Mouse (Mus musculus): Measurements from ENCODE around the gene Hsd11b1. TPM values are rescaled to one million over a fixed set of nuclear protein-coding genes. Genes with fewer than 3 reads are reported as not detected.

Hsd11b1 gene
- polyA plus RNA-seq, 1 experiment, result 3.1 TPM

- no peak overlapping the region for H3K4me3 ChIP-seq (ENCODE audit: low read depth, low read length)
- H3K27ac ChIP-seq (ENCODE audit: insufficient read depth, low read depth, low read length), result no peak overlapping the region
- peaks cover 8% of the 10 kb centered on the region for H3K4me1 ChIP-seq (ENCODE audit: control insufficient read depth, insufficient read depth, insufficient read length, low read length)
- H3K27me3 ChIP-seq (ENCODE audit: control insufficient read depth, insufficient read depth, low read length), result no peaks in the 10 kb centered on the region
- no peaks in the 10 kb centered on the region; the same call in 1 of the 2 replicates for H3K36me3 ChIP-seq (ENCODE audit: control insufficient read depth, insufficient read depth, low read length)
- TF ChIP-seq CTCF (IDR thresholded peaks at IDR 0.05; ENCODE audit: extremely low read depth, insufficient read length, insufficient replicate concordance, low read depth, low read length), result no peak
- TF ChIP-seq POLR2A (IDR thresholded peaks at IDR 0.05; ENCODE audit: low read depth, low read length), result no peak
- 74% methylated on average over 3 of the region's 3 CpGs for WGBS
Observed at GRCm38 (mm10) chr1:193194416-193195140, 69.3 kb downstream of the Hsd11b1 start.

DNA sequence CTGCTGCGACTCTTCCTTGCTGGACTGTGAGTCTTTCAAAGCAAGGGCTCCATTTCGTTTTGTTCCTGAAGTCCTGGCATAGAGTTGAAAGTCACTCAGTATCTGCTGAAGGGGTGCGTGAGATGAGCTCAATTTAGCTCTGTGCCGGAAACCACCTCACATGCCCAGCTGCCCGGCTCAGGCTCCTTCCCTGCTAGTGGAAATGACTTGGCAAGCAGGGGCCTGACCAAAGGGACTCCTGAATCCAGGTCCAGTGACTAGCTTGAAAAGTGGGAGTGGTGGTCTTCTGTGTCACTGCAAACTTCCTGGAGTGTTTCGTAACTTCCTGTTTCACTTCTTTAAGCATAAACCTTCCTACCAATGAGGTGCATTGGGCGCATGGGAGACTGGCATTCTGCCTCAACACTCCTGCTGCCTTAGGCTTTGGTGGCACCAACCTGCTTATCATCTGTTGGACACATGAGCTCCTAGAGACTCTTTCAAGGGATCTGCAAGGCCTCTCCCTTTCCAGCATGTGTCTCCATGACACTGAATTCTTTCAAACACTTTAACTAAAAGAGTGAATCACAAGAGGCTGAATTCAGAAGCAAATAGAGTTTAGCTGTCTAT lies 72.1 kb downstream of the Hsd11b1 start:
- Histone ChIP-seq H3K27me3 (ENCODE audit: control insufficient read depth, insufficient read depth, low read length) (no peaks in the 10 kb centered on the region), H3K4me1 (ENCODE audit: control insufficient read depth, insufficient read depth, insufficient read length, low read length) (peaks cover 4% of the 10 kb centered on the region; the same call in 1 of the 2 replicates), H3K36me3 (ENCODE audit: control insufficient read depth, insufficient read depth, low read length) (no peaks in the 10 kb centered on the region; the same call in 1 of the 2 replicates), H3K4me3 (ENCODE audit: low read depth, low read length) (no peak overlapping the region), H3K27ac (ENCODE audit: insufficient read depth, low read depth, low read length) (no peak overlapping the region)
- TF ChIP-seq POLR2A (IDR thresholded peaks at IDR 0.05; ENCODE audit: low read depth, low read length), result no peak
- TF ChIP-seq CTCF (IDR thresholded peaks at IDR 0.05; ENCODE audit: extremely low read depth, insufficient read length, insufficient replicate concordance, low read depth, low read length), result no peak
- 84% methylated on average over 7 of the region's 7 CpGs for WGBS

GRCm38 (mm10) chr1:193189771-193190170 lies 74.1 kb downstream of the Hsd11b1 start:
- TF ChIP-seq POLR2A (IDR thresholded peaks at IDR 0.05; ENCODE audit: low read depth, low read length) (no peak), CTCF (IDR thresholded peaks at IDR 0.05; ENCODE audit: extremely low read depth, insufficient read length, insufficient replicate concordance, low read depth, low read length) (no peak)
- Histone ChIP-seq H3K4me3 (ENCODE audit: low read depth, low read length) (no peak overlapping the region), H3K27me3 (ENCODE audit: control insufficient read depth, insufficient read depth, low read length) (no peaks in the 10 kb centered on the region), H3K36me3 (ENCODE audit: control insufficient read depth, insufficient read depth, low read length) (no peaks in the 10 kb centered on the region; the same call in 1 of the 2 replicates), H3K4me1 (ENCODE audit: control insufficient read depth, insufficient read depth, insufficient read length, low read length) (peaks cover 4% of the 10 kb centered on the region; the same call in 1 of the 2 replicates), H3K27ac (ENCODE audit: insufficient read depth, low read depth, low read length) (peak overlapping the region; percentile 13)
- 51% methylated on average over 3 of the region's 3 CpGs for WGBS

DNA sequence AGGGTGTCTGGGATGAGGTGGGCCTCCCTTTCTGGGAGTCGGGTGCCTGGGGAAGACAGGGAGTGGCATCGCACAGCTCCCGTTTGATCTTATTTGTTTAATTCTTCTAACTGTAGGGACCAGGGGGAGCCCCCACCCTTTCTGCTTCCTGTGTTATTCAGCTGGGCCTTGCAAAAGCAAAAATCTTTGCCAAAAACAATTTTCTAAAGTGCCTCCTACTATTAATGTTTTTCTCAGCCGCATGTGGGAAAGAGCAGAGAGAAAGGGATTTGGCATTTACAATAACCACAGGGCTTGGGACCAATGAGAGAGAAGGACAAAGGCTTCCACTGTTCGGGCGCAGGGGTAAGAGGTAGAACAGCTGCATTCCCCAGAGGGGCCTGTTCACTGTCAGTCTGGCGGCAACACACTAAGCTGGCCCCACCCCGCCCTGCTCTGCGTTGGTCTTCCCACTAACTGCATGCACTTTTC lies 74.7 kb downstream of the Hsd11b1 start:
- H3K4me1 ChIP-seq (ENCODE audit: control insufficient read depth, insufficient read depth, insufficient read length, low read length), result peaks cover 4% of the 10 kb centered on the region; the same call in 1 of the 2 replicates
- H3K27me3 ChIP-seq (ENCODE audit: control insufficient read depth, insufficient read depth, low read length), result no peaks in the 10 kb centered on the region
- H3K4me3 ChIP-seq (ENCODE audit: low read depth, low read length), result no peak overlapping the region
- no peaks in the 10 kb centered on the region; the same call in 1 of the 2 replicates for H3K36me3 ChIP-seq (ENCODE audit: control insufficient read depth, insufficient read depth, low read length)
- TF ChIP-seq POLR2A (IDR thresholded peaks at IDR 0.05; ENCODE audit: low read depth, low read length) (no peak), CTCF (IDR thresholded peaks at IDR 0.05; ENCODE audit: extremely low read depth, insufficient read length, insufficient replicate concordance, low read depth, low read length) (no peak)
- peak overlapping the region; percentile 13 for H3K27ac ChIP-seq (ENCODE audit: insufficient read depth, low read depth, low read length)
- WGBS, result 14% methylated on average over 9 of the region's 9 CpGs

GRCm38 (mm10) chr1:193188257-193188656 lies 75.6 kb downstream of the Hsd11b1 start:
- Histone ChIP-seq H3K27me3 (ENCODE audit: control insufficient read depth, insufficient read depth, low read length) (no peaks in the 10 kb centered on the region), H3K4me1 (ENCODE audit: control insufficient read depth, insufficient read depth, insufficient read length, low read length) (peaks cover 4% of the 10 kb centered on the region; the same call in 1 of the 2 replicates), H3K27ac (ENCODE audit: insufficient read depth, low read depth, low read length) (no peak overlapping the region), H3K36me3 (ENCODE audit: control insufficient read depth, insufficient read depth, low read length) (no peaks in the 10 kb centered on the region; the same call in 1 of the 2 replicates), H3K4me3 (ENCODE audit: low read depth, low read length) (no peak overlapping the region)
- TF ChIP-seq CTCF (IDR thresholded peaks at IDR 0.05; ENCODE audit: extremely low read depth, insufficient read length, insufficient replicate concordance, low read depth, low read length) (no peak), POLR2A (IDR thresholded peaks at IDR 0.05; ENCODE audit: low read depth, low read length) (no peak)
- 39% methylated on average over 6 of the region's 6 CpGs for WGBS

DNA sequence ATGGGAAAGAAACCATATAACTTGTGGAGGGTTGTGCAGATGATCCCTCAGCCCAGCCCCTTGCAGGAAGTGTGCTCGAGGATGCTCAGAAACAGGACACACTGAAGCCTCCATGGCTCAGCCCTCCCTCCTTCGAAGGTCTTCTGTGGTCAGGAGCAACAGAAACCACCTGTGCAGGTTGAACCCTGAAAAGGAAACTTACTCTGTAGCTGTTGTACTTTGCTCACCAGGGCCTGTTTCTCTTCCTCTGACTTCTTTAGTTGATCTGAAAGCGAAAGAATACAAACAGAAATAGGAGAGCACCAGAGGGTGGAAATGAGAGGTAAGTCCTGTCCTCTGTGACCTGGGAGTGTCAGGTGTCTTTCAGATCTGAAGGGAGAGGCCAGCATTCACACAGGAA lies 82.8 kb downstream of the Hsd11b1 start:
- no peak overlapping the region; the same call in 1 of the 2 replicates for H3K4me3 ChIP-seq (ENCODE audit: low read depth, low read length)
- peaks cover 24% of the 10 kb centered on the region for H3K4me1 ChIP-seq (ENCODE audit: control insufficient read depth, insufficient read depth, insufficient read length, low read length)
- 22% methylated on average over 3 of the region's 3 CpGs for WGBS
- H3K36me3 ChIP-seq (ENCODE audit: control insufficient read depth, insufficient read depth, low read length), result no peaks in the 10 kb centered on the region
- H3K27me3 ChIP-seq (ENCODE audit: control insufficient read depth, insufficient read depth, low read length), result no peaks in the 10 kb centered on the region
- H3K27ac ChIP-seq (ENCODE audit: insufficient read depth, low read depth, low read length), result peak overlapping the region; percentile 95
- TF ChIP-seq POLR2A (IDR thresholded peaks at IDR 0.05; ENCODE audit: low read depth, low read length), result no peak
- no peak for TF ChIP-seq CTCF (IDR thresholded peaks at IDR 0.05; ENCODE audit: extremely low read depth, insufficient read length, insufficient replicate concordance, low read depth, low read length)

DNA sequence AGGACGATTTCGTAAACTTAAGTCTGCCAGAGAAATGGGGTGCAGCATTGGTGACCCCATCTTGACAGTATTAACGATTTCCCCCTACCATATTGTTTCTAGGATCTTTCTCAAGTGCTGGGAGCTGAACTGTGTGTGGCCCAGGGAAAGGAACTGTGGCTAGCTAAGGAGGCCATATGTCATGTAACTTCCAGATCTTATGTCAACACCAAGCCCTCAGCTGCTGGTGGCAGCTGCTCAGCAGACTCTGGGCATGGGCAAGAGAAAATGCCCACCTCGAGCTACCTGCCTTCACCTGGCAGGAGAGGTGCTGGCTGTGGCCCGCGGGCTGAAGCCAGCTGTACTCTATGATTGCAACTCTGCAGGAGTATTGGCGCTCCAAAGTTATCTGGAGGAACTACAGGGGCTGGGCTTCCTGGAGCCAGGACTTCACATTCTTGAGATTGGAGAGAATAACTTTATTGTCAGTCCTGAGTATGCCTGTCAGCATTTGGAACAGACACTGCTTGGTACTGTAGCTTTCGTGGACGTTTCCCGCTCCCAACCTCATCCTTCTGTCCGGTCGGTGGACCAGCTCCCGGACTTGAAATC lies 89.6 kb downstream of the Hsd11b1 start:
- TF ChIP-seq POLR2A (IDR thresholded peaks at IDR 0.05; ENCODE audit: low read depth, low read length), result no peak
- no peak for TF ChIP-seq CTCF (IDR thresholded peaks at IDR 0.05; ENCODE audit: extremely low read depth, insufficient read length, insufficient replicate concordance, low read depth, low read length)

More for the DNA sequence above, 89.6 kb downstream of the Hsd11b1 start:
- peak overlapping the region; percentile 88 for H3K27ac ChIP-seq (ENCODE audit: insufficient read depth, low read depth, low read length)
- H3K4me1 ChIP-seq (ENCODE audit: control insufficient read depth, insufficient read depth, insufficient read length, low read length), result peaks cover 29% of the 10 kb centered on the region
- peaks cover 9% of the 10 kb centered on the region for H3K36me3 ChIP-seq (ENCODE audit: control insufficient read depth, insufficient read depth, low read length)
- 28% methylated on average over 13 of the region's 13 CpGs for WGBS
- no peaks in the 10 kb centered on the region for H3K27me3 ChIP-seq (ENCODE audit: control insufficient read depth, insufficient read depth, low read length)
- peak overlapping the region; percentile 40 for H3K4me3 ChIP-seq (ENCODE audit: low read depth, low read length)
